Mouse (Mus musculus) limb, embryonic 14.5 days (tissue): ENCODE measurements around the gene Mmd. TPM values are rescaled to one million over a fixed set of nuclear protein-coding genes. Genes with fewer than 3 reads are reported as not detected.

Experiments
- ATAC-seq: fragments of 200-750 bp; cut with Nextera tagmentation; 2 replicates; pipeline ENCODE4 v1.8.0; 2017; ENCODE audit warnings: low read depth, moderate number of reproducible peaks, moderate TSS enrichment; ENCODE audit not compliant: low FRiP score
- DNase-seq: peaks from one replicate; pipeline ENCODE4 v3.0.0-alpha.2; 2015; ENCODE audit warnings: low spot score
- H3K27ac ChIP-seq: fragments of 300-500 bp; sonication (generic); replicated peaks from 2 replicates; pipeline ENCODE4 v1.5.1; 2014; ENCODE audit warnings: low read depth, mild to moderate bottlenecking, low read length, moderate library complexity, mixed read lengths
- H3K27me3 ChIP-seq: fragments of 300-500 bp; sonication (generic); 2 replicates; pipeline ENCODE4 v1.6.1; 2014; ENCODE audit warnings: low read length, mixed read lengths; ENCODE audit not compliant: control insufficient read depth, insufficient read depth
- H3K36me3 ChIP-seq: fragments of 300-500 bp; sonication (generic); 2 replicates; pipeline ENCODE4 v1.6.1; 2014; ENCODE audit warnings: mild to moderate bottlenecking, low read length, moderate library complexity, mixed read lengths; ENCODE audit not compliant: control insufficient read depth, insufficient read depth
- H3K4me1 ChIP-seq: fragments of 300-500 bp; sonication (generic); 2 replicates; pipeline ENCODE4 v1.6.1; 2014; ENCODE audit warnings: antibody characterized with exemption, low read length, mixed read lengths; ENCODE audit not compliant: control insufficient read depth, insufficient read depth
- H3K4me2 ChIP-seq: fragments of 300-500 bp; sonication (generic); replicated peaks from 2 replicates; pipeline ENCODE4 v1.6.1; 2014; ENCODE audit warnings: low read depth, mild to moderate bottlenecking, low read length, moderate library complexity; ENCODE audit not compliant: severe bottlenecking
- H3K4me3 ChIP-seq: fragments of 300-500 bp; sonication (generic); replicated peaks from 2 replicates; pipeline ENCODE4 v1.5.1; 2014; ENCODE audit warnings: low read length
- H3K9ac ChIP-seq: fragments of 300-500 bp; sonication (generic); 2 replicates; pipeline ENCODE4 v1.6.1; 2014; ENCODE audit warnings: mild to moderate bottlenecking, low read depth, low read length, moderate library complexity; ENCODE audit not compliant: severe bottlenecking
- H3K9me3 ChIP-seq: fragments of 300-500 bp; sonication (generic); 2 replicates; pipeline ENCODE4 v1.6.1; 2016; ENCODE audit warnings: low read length; ENCODE audit not compliant: control insufficient read depth
- POLR2A ChIP-seq: fragments of 200-500 bp; IDR thresholded peaks from 2 replicates; pipeline ENCODE4 v1.8.0; 2012; ENCODE audit warnings: inconsistent platforms, mild to moderate bottlenecking, moderate library complexity, borderline replicate concordance; ENCODE audit not compliant: insufficient read depth, insufficient read length; ENCODE audit errors: extremely low read depth
- WGBS: fragments of 180-500 bp; shearing (Covaris S2); extraction: QIAGEN DNeasy Blood & Tissue Kit; methylation state at CpG from one replicate; pipeline ENCODE4 v1.1.7; 2014; 5-methylcytosine and 5-hydroxymethylcytosine counted together
- polyA plus RNA-seq, 2 experiments: library from polyadenylated mRNA; depleted of rRNA in 1 of 2; stranded (reverse) in 1 of 2; unstranded in 1 of 2; fragments of >200 nt; fragmentation: Nextera tagmentation in 1 of 2; extraction: Ambion mirVana in 1 of 2; gene quantifications; 2 replicates each; pipeline versions ENCODE4 v1.2.1 to v1.2.3; 2012 to 2014

Gene Mmd
- polyA plus RNA-seq, 2 experiments = 24.1 to 26.1 TPM

- H3K36me3 ChIP-seq = no peaks in the 10 kb centered on the region
- no peaks in the 10 kb centered on the region for H3K27me3 ChIP-seq
- TF ChIP-seq POLR2A = no peak
- no peak overlapping the region for H3K9ac ChIP-seq
- H3K9me3 ChIP-seq = no peaks in the 10 kb centered on the region
- no peak overlapping the region for H3K27ac ChIP-seq
- 52% methylated on average over 4 of the region's 4 CpGs for WGBS
- H3K4me2 ChIP-seq = no peak overlapping the region
- H3K4me1 ChIP-seq = no peaks in the 10 kb centered on the region
- DNase-seq (no peak), ATAC-seq (no peak)
- no peak overlapping the region for H3K4me3 ChIP-seq
Measured at GRCm38 (mm10) chr11:90284623-90285022, 35.4 kb downstream of the Mmd start.

GRCm38 (mm10) chr11:90286550-90287154 is 37.4 kb downstream of the Mmd start:
- ATAC-seq (no peak), DNase-seq (no peak)

GRCm38 (mm10) chr11:90291156-90291555 is 41.9 kb downstream of the Mmd start:
- H3K4me1 ChIP-seq = peaks cover 8% of the 10 kb centered on the region; the same call in 1 of the 2 replicates
- no peaks in the 10 kb centered on the region for H3K27me3 ChIP-seq
- WGBS = 32% methylated on average over 4 of the region's 4 CpGs
- no peaks in the 10 kb centered on the region for H3K9me3 ChIP-seq
- no peak overlapping the region for H3K4me3 ChIP-seq
- no peak overlapping the region for H3K27ac ChIP-seq
- peak; percentile 55; the same call in 1 of the 2 replicates for ATAC-seq
- no peaks in the 10 kb centered on the region for H3K36me3 ChIP-seq
- no peak for TF ChIP-seq POLR2A
- H3K4me2 ChIP-seq = no peak overlapping the region
- DNase-seq = peak; percentile 63
- no peak overlapping the region for H3K9ac ChIP-seq

More at GRCm38 (mm10) chr11:90286550-90287154, 37.4 kb downstream of the Mmd start:
- WGBS = 86% methylated on average over 6 of the region's 6 CpGs
- Histone ChIP-seq H3K36me3 (no peaks in the 10 kb centered on the region), H3K27me3 (no peaks in the 10 kb centered on the region), H3K4me3 (no peak overlapping the region), H3K9me3 (no peaks in the 10 kb centered on the region), H3K4me2 (no peak overlapping the region), H3K9ac (no peak overlapping the region), H3K27ac (no peak overlapping the region), H3K4me1 (peaks cover 6% of the 10 kb centered on the region; the same call in 1 of the 2 replicates)
- TF ChIP-seq POLR2A = no peak

GRCm38 (mm10) chr11:90292766-90293165 is 43.5 kb downstream of the Mmd start:
- no peak overlapping the region for H3K4me2 ChIP-seq
- TF ChIP-seq POLR2A = no peak
- no peaks in the 10 kb centered on the region for H3K36me3 ChIP-seq
- H3K27me3 ChIP-seq = no peaks in the 10 kb centered on the region
- DNase-seq = no peak
- no peak overlapping the region for H3K4me3 ChIP-seq
- no peak for ATAC-seq
- H3K9ac ChIP-seq = no peak overlapping the region
- H3K4me1 ChIP-seq = peaks cover 8% of the 10 kb centered on the region; the same call in 1 of the 2 replicates
- H3K27ac ChIP-seq = no peak overlapping the region
- no peaks in the 10 kb centered on the region for H3K9me3 ChIP-seq

GRCm38 (mm10) chr11:90294622-90295021 is 45.4 kb downstream of the Mmd start:
- H3K27me3 ChIP-seq = no peaks in the 10 kb centered on the region
- H3K9me3 ChIP-seq = no peaks in the 10 kb centered on the region
- H3K4me3 ChIP-seq = no peak overlapping the region
- H3K4me2 ChIP-seq = no peak overlapping the region
- no peak overlapping the region for H3K9ac ChIP-seq
- H3K36me3 ChIP-seq = no peaks in the 10 kb centered on the region
- ATAC-seq = no peak
- peaks cover 8% of the 10 kb centered on the region; the same call in 1 of the 2 replicates for H3K4me1 ChIP-seq
- no peak for DNase-seq
- WGBS = 92% methylated on average over 2 of the region's 2 CpGs
- TF ChIP-seq POLR2A = no peak
- H3K27ac ChIP-seq = no peak overlapping the region
